Mouse (Mus musculus) stomach, postnatal 0 days (tissue): Measurements from ENCODE around the gene Ikzf5. TPM values are rescaled to one million over a fixed set of nuclear protein-coding genes. Genes with fewer than 3 reads are reported as not detected.
"Not testable (repeated sequence)": the region's sequence is repeated elsewhere in the genome, so short reads cannot be mapped to it uniquely, and the experiment has no call there.

ENCODE experiments used
- ATAC-seq: fragments of 200-750 bp; cut with Nextera tagmentation; 2 replicates; pipeline ENCODE4 v1.8.0; 2017; ENCODE audit not compliant: low FRiP score, low TSS enrichment
- DNase-seq: peaks from one replicate; pipeline ENCODE4 v3.0.0-alpha.2; 2016; ENCODE audit warnings: low spot score
- H3K27ac ChIP-seq: fragments of 300-500 bp; sonication (generic); replicated peaks from 2 replicates; pipeline ENCODE4 v1.5.1; 2014; ENCODE audit warnings: mild to moderate bottlenecking, control low read depth
- H3K27me3 ChIP-seq: fragments of 300-500 bp; sonication (generic); 2 replicates; pipeline ENCODE4 v1.6.1; 2014; ENCODE audit warnings: low read length; ENCODE audit not compliant: control insufficient read depth, insufficient read depth
- H3K36me3 ChIP-seq: fragments of 300-500 bp; sonication (generic); 2 replicates; pipeline ENCODE4 v1.6.1; 2014; ENCODE audit warnings: low read length, mixed read lengths; ENCODE audit not compliant: control insufficient read depth, insufficient read depth
- H3K4me1 ChIP-seq: fragments of 300-500 bp; sonication (generic); replicated peaks from 2 replicates; pipeline ENCODE4 v1.6.1; 2014; ENCODE audit warnings: antibody characterized with exemption; ENCODE audit not compliant: control insufficient read depth, insufficient read depth
- H3K4me2 ChIP-seq: fragments of 300-500 bp; sonication (generic); replicated peaks from 2 replicates; pipeline ENCODE4 v1.6.1; 2014; ENCODE audit warnings: low read depth, mild to moderate bottlenecking, control low read depth, moderate library complexity
- H3K4me3 ChIP-seq: fragments of 300-500 bp; sonication (generic); 2 replicates; pipeline ENCODE4 v1.5.1; 2014; ENCODE audit warnings: low read depth, low read length, control low read depth
- H3K9ac ChIP-seq: fragments of 300-500 bp; sonication (generic); 2 replicates; pipeline ENCODE4 v1.6.1; 2014; ENCODE audit warnings: mild to moderate bottlenecking, low read length, control low read depth, mixed read lengths
- H3K9me3 ChIP-seq: fragments of 300-500 bp; sonication (generic); 2 replicates; pipeline ENCODE4 v1.6.1; 2016; ENCODE audit warnings: low read length; ENCODE audit not compliant: control insufficient read depth
- CTCF ChIP-seq: IDR thresholded peaks from 2 replicates; pipeline ENCODE4 v1.5.1; 2016; ENCODE audit warnings: antibody characterized with exemption, low read depth, mild to moderate bottlenecking, moderate library complexity
- EP300 ChIP-seq: optimal IDR thresholded peaks from 2 replicates; pipeline ENCODE3; 2016; ENCODE audit warnings: antibody characterized with exemption
- WGBS: fragments of 180-500 bp; shearing (Covaris S2); extraction: QIAGEN DNeasy Blood & Tissue Kit; methylation state at CpG from one replicate; pipeline ENCODE4 v1.1.7; 2014; 5-methylcytosine and 5-hydroxymethylcytosine counted together
- polyA plus RNA-seq: library from polyadenylated mRNA; unstranded; fragments of >200 nt; fragmentation: Nextera tagmentation; extraction: Ambion mirVana; gene quantifications from 2 replicates; pipeline ENCODE4 v1.2.1, GENCODE M21; 2015

Ikzf5 gene
- polyA plus RNA-seq, 1 experiment from 2014 or later: 6.4 TPM

DNA sequence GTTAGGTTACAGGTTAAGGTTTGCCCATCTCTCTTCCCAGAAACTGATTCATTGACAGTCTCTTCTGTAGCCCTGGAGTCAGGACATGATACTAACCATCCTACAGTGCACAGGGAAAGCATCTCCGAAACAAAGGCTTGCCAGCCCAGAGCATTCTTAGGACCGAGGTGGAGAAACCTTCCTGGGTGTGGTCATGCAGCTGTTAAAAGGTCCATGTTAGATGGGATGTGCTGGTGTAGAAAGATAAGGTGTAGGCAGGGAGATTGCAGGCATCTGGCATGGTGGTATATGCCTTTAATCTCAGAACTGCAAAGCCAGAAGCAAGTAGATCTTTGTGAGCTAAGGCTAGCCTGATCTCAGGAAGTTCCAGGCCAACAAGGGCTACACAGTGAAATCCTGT lies 14.6 kb upstream of the Ikzf5 start:
- 80% methylated on average over 2 of the region's 2 CpGs for WGBS
- Histone ChIP-seq H3K27me3 (no peaks in the 10 kb centered on the region), H3K9ac (no peak overlapping the region), H3K4me1 (no peaks in the 10 kb centered on the region), H3K27ac (no peak overlapping the region), H3K4me3 (no peak overlapping the region), H3K36me3 (no peaks in the 10 kb centered on the region; the same call in 1 of the 2 replicates), H3K4me2 (no peak overlapping the region), H3K9me3 (no peaks in the 10 kb centered on the region)
- TF ChIP-seq CTCF (no peak), EP300 (no peak)
- ATAC-seq (no peak), DNase-seq (no peak)

DNA sequence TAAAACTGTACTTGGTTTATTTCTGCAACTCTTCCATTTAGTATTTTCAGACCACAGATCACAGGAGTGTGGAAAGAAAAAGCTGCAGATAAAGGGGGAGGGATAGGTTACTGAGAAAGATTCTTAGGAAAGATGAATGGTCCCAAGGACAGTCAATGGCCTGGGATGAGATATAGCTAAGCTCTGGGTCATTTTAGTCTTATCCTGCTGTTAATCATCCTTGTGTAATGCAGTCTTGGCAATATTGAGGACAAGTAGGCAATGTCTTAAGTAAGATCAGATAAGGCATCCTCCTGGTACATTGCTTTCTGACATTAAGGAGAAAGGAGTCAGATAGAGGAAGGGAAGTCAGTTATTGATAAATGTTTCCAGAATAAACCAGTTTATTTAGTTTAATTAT lies 7.3 kb upstream of the Ikzf5 start:
- Histone ChIP-seq H3K9ac (no peak overlapping the region), H3K27ac (no peak overlapping the region), H3K27me3 (no peaks in the 10 kb centered on the region), H3K9me3 (no peaks in the 10 kb centered on the region), H3K4me3 (no peak overlapping the region), H3K36me3 (no peaks in the 10 kb centered on the region), H3K4me2 (no peak overlapping the region), H3K4me1 (no peaks in the 10 kb centered on the region)
- no peak for DNase-seq
- TF ChIP-seq CTCF: no peak
- TF ChIP-seq EP300: no peak
- no peak for ATAC-seq

DNA sequence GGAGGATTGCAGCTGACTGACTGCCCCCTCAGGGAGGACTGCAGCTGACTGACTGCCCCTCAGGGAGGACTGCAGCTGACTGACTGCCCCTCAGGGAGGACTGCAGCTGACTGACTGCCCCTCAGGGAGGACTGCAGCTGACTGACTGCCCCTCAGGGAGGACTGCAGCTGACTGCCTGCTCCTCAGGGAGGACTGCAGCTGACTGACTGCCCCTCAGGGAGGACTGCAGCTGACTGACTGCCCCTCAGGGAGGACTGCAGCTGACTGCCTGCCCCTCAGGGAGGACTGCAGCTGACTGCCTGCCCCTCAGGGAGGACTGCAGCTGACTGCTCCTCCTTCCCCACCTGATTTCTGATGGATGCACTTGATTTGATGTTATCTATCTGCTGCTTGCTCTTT lies 6.4 kb upstream of the Ikzf5 start:
- not testable (repeated sequence) for H3K9me3 ChIP-seq, H3K36me3 ChIP-seq, ATAC-seq, H3K27ac ChIP-seq, H3K27me3 ChIP-seq, H3K4me3 ChIP-seq, H3K4me1 ChIP-seq, DNase-seq, H3K4me2 ChIP-seq, H3K9ac ChIP-seq

DNA sequence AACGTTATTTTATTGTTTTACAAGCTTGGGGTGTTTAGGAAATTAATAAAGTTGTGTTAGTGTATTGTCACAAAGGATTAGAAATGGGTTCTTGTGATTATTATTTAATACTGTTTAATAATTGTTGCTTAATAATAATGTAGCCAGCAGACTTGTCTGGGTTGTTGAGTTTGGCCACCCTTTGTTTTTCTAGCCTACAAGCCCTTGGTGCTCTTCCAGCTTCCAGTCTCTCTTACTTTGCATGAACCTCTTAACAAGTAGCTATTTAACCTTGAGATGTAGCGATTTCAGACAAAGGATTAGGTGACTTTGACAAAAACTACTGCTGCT lies 1.6 kb upstream of the Ikzf5 start:
- Histone ChIP-seq H3K4me1 (peaks cover 3% of the 10 kb centered on the region; the same call in 1 of the 2 replicates), H3K27ac (no peak overlapping the region), H3K36me3 (no peaks in the 10 kb centered on the region), H3K4me3 (no peak overlapping the region), H3K9me3 (no peaks in the 10 kb centered on the region), H3K27me3 (no peaks in the 10 kb centered on the region), H3K9ac (no peak overlapping the region), H3K4me2 (peak overlapping the region; percentile 69)
- 38% methylated on average over 2 of the region's 2 CpGs for WGBS
- TF ChIP-seq CTCF (no peak), EP300 (no peak)
- DNase-seq (no peak), ATAC-seq (no peak)

DNA sequence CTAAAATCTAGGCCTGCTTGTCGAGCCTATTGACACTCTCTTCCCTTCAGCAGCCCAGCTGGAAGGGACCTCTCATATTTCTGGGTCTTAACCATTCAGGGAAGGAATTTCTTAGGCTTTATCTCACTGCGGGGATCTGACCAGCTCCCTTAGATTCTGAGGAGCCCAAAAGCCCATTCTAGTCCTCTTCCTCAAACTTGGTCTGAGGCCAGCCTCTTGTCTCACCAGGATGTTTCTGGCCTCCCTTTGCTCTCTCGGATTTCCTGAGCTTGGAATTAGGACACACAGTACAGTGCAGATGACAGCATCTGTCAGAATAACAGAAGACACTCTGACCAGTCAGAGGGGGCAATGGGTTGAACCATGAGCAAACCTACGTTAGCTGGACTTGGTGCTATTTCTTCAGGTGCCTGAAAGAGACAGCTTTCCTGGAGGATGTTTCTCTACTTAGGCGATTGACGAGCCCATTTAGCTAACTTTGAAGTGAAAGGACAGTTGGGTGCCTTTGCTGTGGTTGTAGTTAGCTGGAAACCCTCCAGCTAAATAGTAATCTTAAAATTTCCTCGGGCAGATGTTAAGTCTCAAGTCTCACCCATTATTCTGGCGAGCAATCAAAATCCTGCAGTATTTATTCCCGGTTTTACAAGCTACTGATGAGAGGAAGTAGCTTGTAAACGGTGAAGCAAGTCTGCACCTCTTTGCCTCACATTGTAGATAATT lies 1.1 kb upstream of the Ikzf5 start:
- H3K4me3 ChIP-seq: peak overlapping the region; percentile 95
- H3K27ac ChIP-seq: peak overlapping the region; percentile 20
- peaks cover 3% of the 10 kb centered on the region; the same call in 1 of the 2 replicates for H3K4me1 ChIP-seq
- TF ChIP-seq EP300: no peak
- no peak for TF ChIP-seq CTCF
- peak overlapping the region; percentile 69 for H3K4me2 ChIP-seq
- H3K27me3 ChIP-seq: no peaks in the 10 kb centered on the region
- DNase-seq (no peak), ATAC-seq (no peak)
- no peaks in the 10 kb centered on the region for H3K9me3 ChIP-seq
- WGBS: 26% methylated on average over 10 of the region's 10 CpGs
- no peaks in the 10 kb centered on the region for H3K36me3 ChIP-seq
- H3K9ac ChIP-seq: peak overlapping the region; percentile 82; the same call in 1 of the 2 replicates

DNA sequence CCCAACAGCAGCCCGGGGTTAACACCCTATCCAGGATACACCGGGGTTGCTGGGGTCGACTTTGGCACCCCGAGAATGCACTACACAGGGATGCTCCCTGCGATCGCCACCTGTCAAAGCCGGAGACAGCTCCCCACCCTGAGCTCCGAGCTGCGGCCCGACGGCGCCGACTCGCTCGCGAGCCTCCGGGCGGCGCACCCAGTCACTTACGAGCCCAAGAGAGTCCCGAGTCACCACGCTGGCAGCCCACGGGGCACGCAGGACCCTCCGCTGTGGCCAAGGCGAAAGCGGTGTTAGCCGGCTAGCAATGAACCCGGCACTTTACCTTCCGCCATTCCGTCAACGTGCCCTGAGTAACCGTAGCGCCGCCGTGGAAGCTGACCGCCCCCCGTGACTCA lies 334 bp downstream of the Ikzf5 start:
- Histone ChIP-seq H3K36me3 (no peaks in the 10 kb centered on the region), H3K4me2 (peak overlapping the region; percentile 86), H3K27ac (peak overlapping the region; percentile 92), H3K9me3 (no peaks in the 10 kb centered on the region), H3K9ac (peak overlapping the region; percentile 95), H3K27me3 (no peaks in the 10 kb centered on the region), H3K4me3 (peak overlapping the region; percentile 95), H3K4me1 (peaks cover 3% of the 10 kb centered on the region; the same call in 1 of the 2 replicates)
- TF ChIP-seq CTCF: no peak
- no peak for TF ChIP-seq EP300
- under 1% methylated on average over 35 of the region's 38 CpGs for WGBS
- DNase-seq (no peak), ATAC-seq (peak; percentile 57)
